Mouse (Mus musculus): ENCODE results near the gene 1700020D05Rik.

The 1700020D05Rik gene

DNA sequence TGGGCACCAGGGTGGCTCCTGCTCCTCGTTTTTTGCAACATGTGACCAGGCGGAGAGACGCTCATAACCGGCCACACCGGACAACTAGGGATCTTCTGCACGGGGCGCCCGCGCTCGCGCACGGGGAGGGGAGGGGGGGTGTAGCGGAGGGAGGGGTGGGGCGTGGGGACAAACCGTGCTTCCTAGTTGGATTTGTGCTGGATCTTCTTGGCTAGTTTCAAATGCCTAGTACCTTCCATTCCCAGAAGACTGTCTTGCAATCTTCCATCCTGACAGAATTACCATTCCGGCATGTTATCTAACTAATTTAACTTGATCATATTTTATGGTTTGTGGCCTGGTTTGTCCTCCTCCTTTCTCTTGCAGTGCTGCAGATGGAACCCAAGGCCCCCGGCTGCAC lies at the start of gene 1700020D05Rik:
Gene 1700020D05Rik (minus strand): TSS at position 101 of the 400 bp plus-strand sequence.
- DNase-seq = no peak

DNA sequence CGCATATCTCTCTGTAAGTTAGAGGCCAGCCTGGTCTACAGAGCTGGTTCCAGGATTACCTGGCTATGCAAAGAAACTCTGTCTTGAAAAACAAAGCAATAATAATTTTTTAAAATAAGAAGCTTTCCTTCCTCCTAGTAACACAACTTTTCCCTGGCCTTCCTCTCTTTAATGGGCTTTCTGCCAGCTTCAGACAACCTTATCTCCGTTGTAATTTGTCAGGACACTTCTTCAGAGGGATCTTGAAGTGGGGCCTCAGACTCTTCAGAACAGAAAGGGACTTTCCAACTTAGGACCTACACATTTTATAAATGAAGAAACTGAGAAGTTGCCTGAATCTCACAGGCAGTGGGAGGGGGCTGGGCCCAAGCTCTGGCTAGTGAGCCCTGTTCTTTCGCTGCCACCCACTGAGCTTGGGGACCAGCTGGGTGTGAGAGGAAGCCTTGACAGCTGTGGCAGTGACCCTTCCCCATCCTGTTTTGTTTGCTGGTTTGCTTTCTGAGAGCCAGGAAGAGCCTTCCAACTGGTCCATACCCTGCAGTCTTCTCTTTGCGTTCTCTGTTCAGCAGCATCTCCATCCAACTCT lies 44.0 kb upstream of the 1700020D05Rik start:
- DNase-seq = no peak

DNA sequence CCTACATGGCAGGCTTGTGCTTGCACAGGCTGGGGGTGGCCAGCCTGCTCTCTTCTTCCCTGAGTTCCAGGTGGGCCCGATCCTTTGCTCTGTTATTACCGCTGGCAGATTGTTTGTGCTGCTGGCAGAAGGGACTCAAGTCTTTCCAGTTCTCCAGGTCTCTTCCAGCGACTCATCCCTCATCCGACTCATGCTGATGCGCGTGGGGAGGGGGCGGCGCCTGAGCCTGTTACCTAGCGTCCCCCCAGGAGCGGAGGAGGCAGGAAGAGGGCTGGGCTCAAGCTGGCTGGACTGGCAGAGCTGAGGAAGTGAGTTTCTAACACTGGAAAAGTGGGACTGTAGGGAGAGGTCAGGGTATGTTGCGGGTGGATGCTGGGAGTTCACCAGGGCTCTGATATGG lies 40.4 kb upstream of the 1700020D05Rik start:
- DNase-seq = no peak

DNA sequence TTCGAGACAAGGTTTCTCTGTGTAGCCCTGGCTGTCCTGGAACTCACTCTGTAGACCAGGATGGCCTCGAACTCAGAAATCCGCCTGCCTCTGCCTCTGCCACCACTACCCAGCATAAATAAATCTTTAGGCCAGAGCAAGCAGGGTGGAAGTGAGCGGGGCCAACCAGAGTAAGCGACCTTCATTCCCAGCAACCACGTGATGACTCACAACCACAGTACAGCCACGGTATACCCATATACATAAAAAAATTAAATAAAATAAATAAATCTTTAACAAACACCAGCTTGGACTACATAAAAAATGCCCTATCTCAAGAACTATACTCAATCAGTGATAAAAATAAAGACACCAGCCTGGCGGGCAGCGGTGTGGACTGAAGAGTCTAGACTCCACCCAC lies 39.8 kb upstream of the 1700020D05Rik start:
- no peak for DNase-seq

DNA sequence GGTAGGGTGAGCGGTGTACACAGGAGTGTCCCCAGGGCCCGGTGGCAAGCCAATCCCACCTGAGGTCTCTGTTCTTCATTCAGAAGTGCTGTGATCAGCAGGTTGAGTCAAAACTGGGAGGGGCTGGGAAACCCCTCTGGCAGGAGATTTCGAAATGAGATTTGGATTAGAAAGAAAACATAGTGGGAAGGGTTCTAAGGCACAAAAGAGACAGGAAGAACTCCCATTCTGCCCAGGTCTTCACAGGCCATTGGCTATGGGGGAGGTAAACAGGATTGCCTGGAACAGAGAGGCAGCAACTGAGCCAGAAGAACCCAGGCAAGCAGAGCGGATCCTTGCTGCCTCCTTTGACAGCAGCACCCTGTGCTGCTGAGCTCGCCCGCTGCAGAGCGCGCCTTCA lies 35.2 kb upstream of the 1700020D05Rik start:
- DNase-seq = no peak

DNA sequence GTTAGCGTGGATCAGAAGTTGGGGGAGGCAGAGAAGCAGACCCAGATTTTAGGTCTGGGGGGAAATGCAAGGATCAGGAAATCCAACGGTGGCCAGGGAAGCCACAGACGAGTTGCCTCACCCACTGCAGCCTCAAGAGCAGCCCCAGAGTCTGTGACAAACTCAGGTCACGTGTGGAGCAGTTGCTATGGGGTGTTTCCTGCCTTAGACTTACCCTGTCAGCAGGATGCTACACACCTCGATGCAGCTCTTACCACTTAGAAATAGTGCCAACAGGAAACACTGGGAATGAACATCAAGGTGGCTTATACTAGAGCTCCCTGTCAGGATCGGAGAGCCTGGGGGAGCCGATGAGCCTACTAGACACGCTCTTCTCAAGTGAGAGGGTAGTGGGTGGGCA lies 28.9 kb upstream of the 1700020D05Rik start:
- DNase-seq = no peak

DNA sequence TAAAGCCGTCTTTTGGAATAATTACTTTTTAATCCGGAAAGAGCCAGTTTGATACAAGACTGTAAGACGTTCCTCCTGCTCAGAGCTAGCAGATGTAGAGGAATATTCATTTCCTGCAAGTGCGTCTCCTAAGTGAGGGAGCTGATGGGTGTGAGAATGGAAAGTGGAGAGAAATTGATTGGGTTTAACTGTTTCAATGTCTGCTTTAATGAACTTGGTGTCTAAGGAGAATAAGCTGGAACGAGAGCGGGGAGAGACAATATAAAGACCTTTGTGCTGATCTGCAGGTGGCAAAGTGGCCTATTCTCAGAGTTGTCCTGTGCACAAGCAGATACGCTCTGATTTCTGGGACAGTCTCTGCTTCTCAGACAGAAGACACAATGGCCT lies 26.5 kb upstream of the 1700020D05Rik start:
- DNase-seq = no peak

DNA sequence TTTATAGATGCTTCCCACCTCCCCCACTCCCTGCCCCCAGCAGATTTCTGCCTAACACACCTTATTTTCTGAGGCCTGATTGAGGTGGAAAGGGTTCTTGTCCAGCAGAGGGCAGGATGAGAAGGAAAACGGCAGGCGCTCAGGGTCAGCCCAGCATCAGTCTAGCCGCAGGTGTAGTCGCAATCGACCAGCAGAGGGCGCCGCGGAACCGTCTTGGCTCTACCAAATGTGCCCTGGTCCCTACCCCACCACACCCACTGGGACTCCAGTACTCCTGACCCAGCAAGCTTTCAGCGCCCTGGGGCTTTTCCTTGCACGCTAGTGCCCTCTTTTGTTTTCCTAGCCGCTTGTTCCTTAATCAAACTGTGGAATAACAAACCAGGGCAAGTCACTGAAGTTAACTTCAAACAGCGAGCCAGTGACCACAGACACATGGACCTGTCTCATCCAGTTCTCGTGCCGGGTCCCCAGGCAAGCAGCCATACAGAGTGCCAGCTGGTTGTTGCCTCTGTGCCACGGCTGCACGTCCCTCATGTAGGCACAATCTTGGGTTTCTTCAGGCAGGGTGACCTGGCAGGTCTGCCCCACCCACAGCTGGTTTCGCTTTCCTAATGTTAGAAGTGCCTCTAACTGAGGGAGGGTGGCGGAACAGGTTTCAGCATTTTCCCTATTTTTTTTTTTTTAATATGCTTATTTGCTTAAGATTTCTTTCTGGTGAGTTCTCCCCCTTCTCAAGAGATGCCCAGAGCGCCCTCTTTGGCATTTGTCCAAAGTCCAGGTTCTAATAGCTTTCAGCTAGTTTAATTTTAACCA lies 25.9 kb upstream of the 1700020D05Rik start:
- DNase-seq = peak; percentile 95

DNA sequence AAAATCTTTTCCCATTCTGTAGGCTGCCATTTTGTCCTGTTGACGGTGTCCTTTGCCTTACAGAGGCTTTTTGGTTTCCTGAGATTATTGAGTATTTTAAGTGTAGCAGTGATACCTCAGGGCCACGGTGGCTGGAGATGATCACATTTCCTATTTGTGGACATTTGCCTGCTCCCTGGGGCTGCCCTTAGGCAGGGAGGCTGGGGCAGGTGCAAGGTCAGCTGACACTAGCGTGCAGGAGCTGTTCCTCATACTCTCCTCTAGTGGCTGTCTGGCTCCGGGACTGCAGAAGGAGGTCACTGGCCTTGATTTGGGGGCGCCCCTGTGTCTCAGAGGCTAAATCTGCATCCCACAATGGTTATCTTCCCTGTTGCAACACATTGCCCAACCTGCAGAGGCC lies 21.6 kb upstream of the 1700020D05Rik start:
- no peak for DNase-seq

DNA sequence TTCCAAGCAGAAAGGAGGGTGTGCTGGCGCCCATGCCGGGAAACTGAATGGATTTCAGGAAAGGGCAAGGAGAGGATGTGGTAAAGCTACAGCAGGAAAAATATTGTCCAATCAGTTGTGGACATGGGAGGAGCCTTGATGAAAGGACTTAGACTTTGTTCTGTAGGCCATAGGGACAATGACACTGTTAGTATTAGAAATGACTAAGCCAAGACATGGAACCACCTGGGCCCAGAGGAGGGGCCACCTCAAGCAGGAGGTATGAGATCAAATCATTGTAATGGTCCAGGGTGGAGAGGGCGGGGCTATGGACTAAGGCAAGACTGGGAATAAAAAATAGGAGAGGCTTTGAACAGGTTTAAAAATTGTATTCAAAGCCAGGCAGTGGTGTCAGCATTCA lies 15.1 kb upstream of the 1700020D05Rik start:
- DNase-seq = no peak

DNA sequence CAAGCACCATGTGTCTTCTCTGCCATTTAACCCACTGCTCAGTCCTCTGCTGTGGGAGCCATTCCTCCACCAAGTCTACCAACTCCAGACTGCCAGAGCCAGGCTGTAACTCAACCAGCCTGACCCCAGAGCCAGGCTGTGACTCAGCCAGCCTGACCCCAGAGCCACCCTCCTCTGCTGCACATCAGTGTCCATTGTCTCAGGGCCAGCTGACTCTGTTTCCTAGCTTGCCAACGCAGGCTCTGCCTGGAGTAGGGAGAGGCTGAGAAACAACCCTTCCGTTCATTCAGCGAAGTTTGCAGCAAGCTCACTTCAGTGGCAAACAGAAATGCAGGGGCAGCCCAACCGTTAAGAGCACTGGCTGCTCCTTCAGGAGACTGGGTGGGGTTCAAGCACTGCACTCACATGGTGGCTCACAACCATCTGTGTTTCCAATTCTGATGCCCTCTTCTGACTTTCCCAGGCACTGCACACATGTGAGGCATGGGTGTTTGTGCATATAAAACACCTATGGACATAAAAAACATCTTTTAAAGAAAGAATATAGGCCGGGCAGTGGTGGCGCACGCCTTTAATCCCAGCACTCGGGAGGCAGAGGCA lies 13.4 kb upstream of the 1700020D05Rik start:
- no peak for DNase-seq

DNA sequence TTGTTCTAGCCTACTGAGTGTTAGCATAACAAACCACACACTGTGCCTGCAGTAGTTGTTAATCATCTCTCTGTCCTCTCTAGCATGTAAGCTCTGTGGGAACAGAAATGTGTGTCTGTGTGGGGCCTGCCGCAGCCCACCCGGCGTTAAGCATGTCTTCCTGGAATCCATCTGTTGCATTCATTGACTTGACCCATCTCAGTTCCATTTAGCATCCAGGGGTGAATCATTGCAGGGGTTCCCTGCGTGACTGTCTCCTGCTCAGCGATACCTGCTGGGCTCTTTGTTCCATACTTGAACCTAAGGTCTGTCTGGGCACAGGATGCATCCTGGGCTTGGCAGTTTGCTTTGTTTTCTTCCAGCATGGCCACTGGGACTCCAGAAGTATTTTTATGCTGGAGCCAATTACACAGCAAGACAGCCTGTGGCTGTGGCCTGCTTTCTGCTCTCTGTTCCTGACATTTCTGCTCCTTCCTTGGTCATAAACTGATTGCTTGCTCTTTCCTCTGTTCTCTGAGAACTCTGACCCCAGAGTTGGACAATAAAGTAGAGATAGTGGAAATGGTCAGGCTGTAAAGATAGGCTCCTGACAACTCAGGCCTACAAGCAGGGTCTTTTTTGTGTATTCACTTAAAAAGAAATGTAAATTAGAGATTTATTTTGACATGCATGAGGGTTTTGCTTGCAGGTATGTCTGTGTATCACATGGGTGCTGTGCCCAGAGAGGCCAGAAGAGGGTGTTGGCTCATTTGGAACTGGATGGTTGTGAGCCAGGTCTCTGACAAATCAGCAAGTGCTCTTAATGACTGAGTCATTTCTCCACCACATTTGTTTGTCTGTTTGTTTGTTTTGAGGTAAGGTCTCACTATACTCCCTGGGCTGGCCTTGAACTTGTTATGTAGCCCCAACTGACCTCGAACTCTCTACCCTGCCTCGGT lies 12.5 kb upstream of the 1700020D05Rik start:
- DNase-seq = no peak

DNA sequence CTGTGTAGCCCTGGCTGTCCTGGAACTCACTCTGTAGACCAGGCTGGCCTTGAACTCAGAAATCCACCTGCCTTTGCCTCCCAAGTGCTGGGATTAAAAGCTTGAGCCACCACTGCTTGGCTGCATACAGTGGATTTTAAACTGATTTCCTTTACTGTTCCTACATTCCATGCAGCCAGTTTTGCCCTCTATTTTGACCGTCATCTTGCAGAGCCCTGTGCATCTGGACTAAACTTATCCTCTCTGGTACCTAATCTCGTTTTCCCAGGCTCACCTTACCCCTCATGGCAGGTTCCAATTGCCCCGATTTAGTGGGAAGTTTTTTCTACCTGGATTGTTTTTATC lies 9.4 kb upstream of the 1700020D05Rik start:
- no peak for DNase-seq

DNA sequence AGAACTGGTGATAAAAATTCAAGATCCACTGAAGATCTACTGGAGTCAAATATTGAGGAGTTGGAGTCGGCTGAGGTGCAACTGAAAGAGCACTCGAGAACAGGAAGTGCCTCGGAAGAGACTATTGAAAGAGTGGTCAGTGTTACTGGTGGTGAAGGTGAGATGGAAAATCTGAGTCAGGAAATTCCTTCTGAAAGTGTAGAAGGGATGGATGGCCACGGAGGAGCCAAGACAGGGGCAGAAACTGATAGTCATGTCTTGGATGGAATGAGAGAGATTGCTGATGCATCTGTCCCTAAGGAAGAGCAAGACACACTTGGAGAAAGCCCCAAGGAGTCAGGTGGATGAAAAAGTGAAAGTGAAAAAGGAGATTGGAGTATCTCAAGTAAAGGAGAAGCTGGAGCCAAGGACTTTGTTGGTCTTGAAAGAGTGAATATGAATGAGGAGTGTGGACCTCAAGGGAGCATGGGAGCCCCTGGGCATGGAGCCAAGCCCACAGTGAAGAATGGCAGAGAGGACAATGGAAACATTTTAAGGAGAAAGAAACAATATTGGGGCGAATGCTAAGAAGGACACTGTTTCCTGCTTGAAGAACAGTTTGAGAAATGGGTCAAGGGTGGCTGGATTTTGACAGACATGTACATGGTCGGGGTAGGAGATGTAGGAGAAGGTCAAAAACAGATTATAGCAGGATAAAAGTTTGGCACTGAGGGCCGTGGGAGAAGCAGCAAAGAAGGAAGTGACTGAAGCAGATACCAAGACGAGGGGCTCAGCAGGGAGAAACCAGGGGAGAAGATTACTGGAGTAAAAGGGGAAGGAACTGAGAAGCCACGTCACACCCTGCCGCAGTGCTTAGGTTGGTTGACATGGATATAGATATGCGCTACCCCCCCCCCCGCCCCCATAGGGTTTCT lies 8.8 kb upstream of the 1700020D05Rik start:
- no peak for DNase-seq

DNA sequence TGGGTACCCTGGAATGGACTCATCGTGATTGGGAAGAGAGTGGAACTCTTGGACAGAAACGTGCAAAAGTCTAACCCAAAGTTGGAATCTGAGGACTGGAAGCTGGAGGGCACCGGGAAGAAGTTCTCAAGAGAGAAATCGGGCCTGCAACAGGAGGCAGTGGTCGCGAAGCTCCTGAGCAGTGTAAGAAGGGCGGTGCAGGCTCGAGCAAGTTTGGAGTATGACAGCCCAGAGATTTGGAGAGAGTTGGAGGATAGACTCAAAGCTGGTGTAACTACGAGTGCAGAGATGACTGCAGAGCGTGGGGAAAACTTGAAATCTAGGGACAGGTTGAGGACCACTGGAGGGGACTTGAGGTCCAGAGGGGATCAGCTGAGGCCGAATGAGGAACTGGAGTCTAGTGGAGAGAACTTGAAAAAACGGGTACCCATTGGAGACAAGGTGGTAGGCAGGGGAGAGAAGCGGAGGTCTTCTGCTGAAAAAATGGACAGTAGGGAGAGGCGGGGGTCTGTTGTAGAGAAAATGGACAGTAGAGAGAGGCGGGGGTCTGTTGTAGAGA lies 7.6 kb upstream of the 1700020D05Rik start:
- DNase-seq = no peak

DNA sequence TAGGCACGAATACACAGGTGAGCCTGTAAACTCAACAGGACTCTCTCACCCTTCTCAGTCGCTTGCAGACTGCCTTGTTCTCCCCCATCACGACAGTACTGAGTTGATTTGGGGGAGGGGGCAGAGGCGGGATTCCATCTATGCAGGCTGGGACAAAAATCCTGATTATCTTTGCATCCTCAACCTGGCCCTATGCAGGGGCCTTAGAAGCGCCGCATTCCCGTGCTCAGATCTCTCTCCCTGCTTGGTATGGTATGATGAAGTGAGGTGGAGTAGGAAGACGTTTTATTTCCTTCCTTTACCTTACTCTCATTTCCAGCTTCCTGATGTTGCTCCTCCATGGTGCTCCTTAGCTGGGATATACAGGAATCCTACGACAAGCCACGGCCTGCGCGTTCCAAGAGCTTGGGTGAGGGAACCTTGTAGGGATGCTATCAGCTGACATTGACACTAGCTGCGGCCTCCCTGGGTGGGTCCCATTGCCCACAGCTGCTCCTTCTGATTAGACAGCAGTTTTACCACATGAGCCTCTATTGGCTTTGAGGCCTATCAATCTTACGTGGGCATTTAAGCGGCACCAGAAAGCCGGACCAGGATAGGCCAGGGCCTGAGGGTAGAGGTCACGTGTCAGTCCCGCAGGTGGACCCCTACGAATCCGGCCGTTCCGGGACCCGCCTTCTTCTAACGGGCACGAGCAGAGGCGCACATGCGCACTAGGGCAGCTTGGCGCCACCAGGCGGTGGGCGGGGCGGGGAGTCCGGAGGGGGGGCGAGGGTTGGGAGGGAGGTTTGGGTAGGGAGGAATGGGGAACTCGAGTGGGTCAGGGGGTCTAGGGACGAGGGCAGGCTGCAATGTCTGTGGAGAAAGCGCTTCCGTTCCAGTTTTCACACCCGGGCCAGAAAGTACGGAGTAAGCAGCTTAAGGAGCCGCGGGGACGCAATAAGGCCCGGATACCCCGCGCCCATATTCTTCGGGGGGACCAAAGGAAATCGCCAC lies 6.7 kb upstream of the 1700020D05Rik start, which contains the start of gene Snx32:
Gene Snx32 (minus strand): TSS at position 508 of the 996 bp plus-strand sequence.
- peak; percentile 99 for DNase-seq

DNA sequence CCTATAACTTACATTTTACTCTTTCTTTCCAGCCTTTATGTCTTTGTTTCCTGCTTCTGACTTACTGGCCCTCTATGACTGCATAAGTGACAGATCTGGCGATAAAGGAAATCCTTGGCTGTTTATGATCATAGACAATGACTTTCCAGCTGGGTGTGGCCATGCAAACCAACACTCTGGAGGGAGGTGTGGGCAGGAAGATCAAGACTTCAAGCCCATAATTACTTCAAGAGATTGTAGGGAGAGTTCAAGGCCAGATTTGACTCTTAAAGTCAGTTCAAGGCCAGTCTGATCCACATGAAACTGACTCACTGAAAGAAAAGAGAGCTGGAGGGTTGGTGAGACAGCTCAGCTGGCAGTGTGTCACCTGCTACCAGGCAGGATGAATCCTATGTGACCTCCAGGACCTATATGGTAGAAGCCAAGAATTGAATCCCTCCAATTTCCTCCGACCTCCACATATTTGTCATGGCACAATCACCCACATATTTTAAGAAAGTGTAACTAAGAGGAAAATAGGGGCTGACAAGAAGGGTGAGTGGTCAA lies 3.2 kb downstream of the 1700020D05Rik start:
- no peak for DNase-seq

DNA sequence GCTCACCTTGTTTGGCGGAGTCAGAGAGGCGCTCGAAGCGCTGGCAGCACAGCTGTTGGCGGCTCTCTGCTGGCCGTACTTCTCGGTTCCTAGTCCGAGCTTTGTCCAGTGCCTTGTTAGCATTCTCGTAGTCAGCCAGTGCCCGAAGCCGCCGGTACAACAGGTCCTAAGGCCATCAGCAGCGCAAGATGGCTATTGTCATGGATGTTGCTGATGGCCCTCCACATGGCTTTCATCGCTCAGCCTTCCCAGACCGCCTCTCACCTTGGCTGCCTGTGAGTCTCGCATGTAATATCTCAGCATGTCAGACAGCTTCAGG lies 7.6 kb downstream of the 1700020D05Rik start:
- DNase-seq = no peak

DNA sequence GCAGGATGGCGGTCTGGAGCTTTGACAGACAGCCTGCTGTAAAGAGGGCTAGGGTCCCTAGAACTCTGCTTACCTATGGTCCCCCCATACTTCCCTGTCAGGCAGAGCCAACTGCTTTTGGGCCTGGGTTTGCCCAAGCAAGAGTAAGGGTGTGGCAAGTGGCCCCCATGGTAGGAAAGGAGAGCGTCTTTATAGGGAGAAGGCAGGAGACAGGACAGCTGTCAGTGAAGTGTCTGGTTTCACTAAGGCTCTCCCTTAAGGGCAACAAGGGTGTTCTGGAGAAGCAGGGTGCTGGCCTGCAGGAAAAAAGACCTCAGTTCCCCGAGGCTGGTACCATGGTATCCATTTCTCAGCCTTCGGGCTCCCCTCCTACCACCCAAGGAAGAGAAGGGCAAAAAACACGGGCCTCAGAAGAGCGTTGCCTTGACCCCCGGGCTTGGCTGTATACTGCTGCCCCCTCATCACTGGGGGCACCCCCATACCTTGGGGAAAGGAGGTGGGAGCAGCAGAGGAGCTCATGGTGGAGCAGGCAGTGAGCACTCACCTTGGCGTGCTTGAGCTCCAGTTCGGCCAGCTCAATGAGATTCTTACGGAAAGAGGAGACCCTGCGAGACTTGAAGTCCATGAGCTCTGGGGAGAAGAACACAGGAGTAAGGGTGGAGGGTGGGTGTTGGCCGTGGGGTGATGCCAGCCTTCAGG lies 8.1 kb downstream of the 1700020D05Rik start:
- DNase-seq = no peak

DNA sequence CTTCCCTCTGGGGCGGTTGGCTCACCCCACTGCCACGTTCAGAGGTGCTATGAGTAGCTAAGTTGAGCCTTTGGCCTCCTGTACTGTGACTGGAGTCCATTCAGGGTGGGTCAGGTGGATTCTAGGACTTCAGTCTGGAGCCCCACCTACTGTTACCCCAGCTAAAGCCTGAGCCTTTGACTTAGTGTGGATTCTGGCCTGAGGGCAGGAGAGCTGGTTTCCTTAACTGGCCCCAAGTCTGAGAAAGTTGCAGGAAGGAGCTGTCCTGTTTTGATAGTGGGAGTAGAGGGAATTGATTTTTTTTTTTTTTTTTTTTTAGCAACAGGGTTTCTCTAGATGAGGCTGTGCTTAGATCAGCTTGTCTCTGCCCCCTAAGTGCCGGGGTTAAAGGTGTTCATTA lies 9.3 kb downstream of the 1700020D05Rik start:
- DNase-seq = no peak
